12 mouse cellular contexts compared by ENCODE assay signal in genomic region chr1:126469818-126470544, GRCm38 (mm10).
DNase-seq lines count a peak whose midpoint lies in the region; ATAC-seq and TF ChIP-seq lines count a peak whose summit lies in the region.
"Had no signal": no experiment of that assay in that cellular context is flagged by ENCODE, and none has a peak within 500 bp of the region (broad histone marks: within the 10 kb centered on the region; RNA-seq: fewer than 3 reads in every experiment).

No protein-coding gene starts in this region.

- H3K4me2 ChIP-seq in hindbrain, embryonic 16.5 days (ENCODE audit: low read length): no peak overlapping the region
- H3K4me2 ChIP-seq in hindbrain, embryonic 11.5 days (replicated peaks; ENCODE audit: low read depth, low read length): no peak overlapping the region
- H3K4me2 ChIP-seq: heart, embryonic 11.5 days had no signal

- no peak for TF ChIP-seq POLR2A in cerebellum, adult 2 months (IDR thresholded peaks at IDR 0.05; ENCODE audit: borderline replicate concordance, insufficient read depth, low read length)

- ATAC-seq in hindbrain, embryonic 16.5 days: peak; percentile 56
- ATAC-seq in hindbrain, embryonic 11.5 days (ENCODE audit: low FRiP score): no peak
- ATAC-seq: inflammation-experienced regulatory T-cells, adult 6 months; liver, postnatal 0 days had no signal

- no peaks in the 10 kb centered on the region for H3K9me3 ChIP-seq in hindbrain, embryonic 16.5 days (ENCODE audit: control insufficient read depth, low read length)
- H3K9me3 ChIP-seq in hindbrain, embryonic 11.5 days (ENCODE audit: control insufficient read depth, low read length): no peaks in the 10 kb centered on the region

- no peaks in the 10 kb centered on the region for H3K36me3 ChIP-seq in hindbrain, embryonic 16.5 days (ENCODE audit: control insufficient read depth, insufficient read depth, low read length)
- H3K36me3 ChIP-seq in hindbrain, embryonic 11.5 days (ENCODE audit: control insufficient read depth, insufficient read depth, low read length): no peaks in the 10 kb centered on the region

- DNase-seq in hindbrain, embryonic 11.5 days (ENCODE audit: low spot score): no peak
- DNase-seq in brain, adult 2 months (ENCODE audit: low read depth, low spot score): peak; percentile 84
- DNase-seq in cerebellum, adult 2 months: peak; percentile 66 to 71
- peak; percentile 49 to 56 for DNase-seq in left cerebral cortex, postnatal 14 days (ENCODE audit: low spot score in 2 of 2)
- DNase-seq in urinary bladder, postnatal 36 days (ENCODE audit: low spot score in 2 of 2): no peak
- no peak for DNase-seq in B cell, adult 2 months
- DNase-seq in ovary, postnatal 36 days (ENCODE audit: low spot score): no peak
- DNase-seq: liver, postnatal 0 days; thymus, adult 18-20 months had no signal

- no peak for TF ChIP-seq CTCF in cerebellum, adult 2 months (IDR thresholded peaks at IDR 0.05; ENCODE audit: borderline replicate concordance, insufficient read depth, low read depth, low read length)

- H3K4me3 ChIP-seq in hindbrain, embryonic 16.5 days (ENCODE audit: low read length): no peak overlapping the region
- H3K4me3 ChIP-seq in hindbrain, embryonic 11.5 days (ENCODE audit: low read depth, low read length): no peak overlapping the region
- no peak overlapping the region for H3K4me3 ChIP-seq in cerebellum, adult 2 months (replicated peaks; ENCODE audit: insufficient read depth, low read depth, low read length)

- peaks cover 5% of the 10 kb centered on the region for H3K4me1 ChIP-seq in hindbrain, embryonic 16.5 days (ENCODE audit: control insufficient read depth, insufficient read depth, low read depth, low read length)
- H3K4me1 ChIP-seq in hindbrain, embryonic 11.5 days (replicated peaks; ENCODE audit: control insufficient read depth, insufficient read depth, low read length): no peaks in the 10 kb centered on the region
- H3K4me1 ChIP-seq in cerebellum, adult 2 months (ENCODE audit: control insufficient read depth, insufficient read depth, low read length): peaks cover 5% of the 10 kb centered on the region; the same call in 1 of the 2 replicates

- no peaks in the 10 kb centered on the region for H3K27me3 ChIP-seq in hindbrain, embryonic 16.5 days (replicated peaks; ENCODE audit: control insufficient read depth, insufficient read depth, low read length)
- no peaks in the 10 kb centered on the region for H3K27me3 ChIP-seq in hindbrain, embryonic 11.5 days (ENCODE audit: control insufficient read depth, insufficient read depth, low read length)
- no peaks in the 10 kb centered on the region; the same call in 1 of the 2 replicates for H3K27me3 ChIP-seq in cerebellum, adult 2 months (ENCODE audit: control insufficient read depth, insufficient read depth, low read length)

- intact Hi-C loops in left cerebral cortex, postnatal 14 days (cut with DNase I): no loop called here

- WGBS in hindbrain, embryonic 16.5 days: 29% methylated on average over 5 of the region's 5 CpGs
- WGBS in hindbrain, embryonic 11.5 days: 72% methylated on average over 5 of the region's 5 CpGs
- WGBS in cerebellum, adult 2 months: 16% methylated on average over 5 of the region's 5 CpGs

- no peak overlapping the region for H3K9ac ChIP-seq in hindbrain, embryonic 16.5 days (ENCODE audit: low read depth, low read length)
- no peak overlapping the region for H3K9ac ChIP-seq in hindbrain, embryonic 11.5 days (ENCODE audit: low read depth, low read length)
- H3K9ac ChIP-seq: liver, postnatal 0 days had no signal

- H3K27ac ChIP-seq in hindbrain, embryonic 16.5 days (ENCODE audit: low read depth, low read length): no peak overlapping the region
- H3K27ac ChIP-seq in hindbrain, embryonic 11.5 days (ENCODE audit: low read depth, low read length): no peak overlapping the region
- H3K27ac ChIP-seq in cerebellum, adult 2 months (ENCODE audit: insufficient read depth, low read length): no peak overlapping the region

Comparison
In these comparisons a context has a peak if more than half of its experiments do, and no peak if none do; other contexts are left out.
1. DNase-seq: peak in brain, adult 2 months (single experiment), cerebellum, adult 2 months (2 of 2) and left cerebral cortex, postnatal 14 days (2 of 2); none in hindbrain, embryonic 11.5 days (single experiment), urinary bladder, postnatal 36 days (0 of 2), B cell, adult 2 months (0 of 2) and ovary, postnatal 36 days (single experiment).